Mouse (Mus musculus): ENCODE data around the gene Mtrf1. TPM values are rescaled to one million over a fixed set of nuclear protein-coding genes. Genes with fewer than 3 reads are reported as not detected.
"Not testable (repeated sequence)": the region's sequence is repeated elsewhere in the genome, so short reads cannot be mapped to it uniquely, and the experiment has no call there.

Mtrf1 gene
- total RNA-seq, 2 experiments from 2014 or later = 4.4 to 5.5 TPM

DNA sequence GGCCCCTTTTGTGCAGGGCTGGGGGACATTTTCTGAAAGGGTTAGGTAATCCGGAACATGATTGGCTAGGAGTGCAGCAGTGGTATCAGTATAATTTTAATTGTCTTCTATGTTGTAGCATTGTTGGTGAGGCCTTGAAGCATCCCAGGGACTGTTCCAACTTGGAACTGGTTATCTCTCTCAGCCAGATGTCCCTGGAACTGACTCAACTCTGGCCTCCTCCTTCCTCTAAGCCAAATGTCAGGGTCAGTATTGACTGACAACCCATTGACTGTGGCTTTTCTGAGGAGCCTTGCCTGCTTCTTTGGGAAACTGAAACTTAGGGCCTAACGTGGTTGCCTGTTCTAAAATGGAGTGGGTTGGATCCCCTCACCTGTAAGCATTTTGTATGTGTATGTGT, 43.1 kb downstream of the Mtrf1 start:
- intact Hi-C loops (cut with DNase I) = no loop called here
- DNase-seq (ENCODE audit: low spot score in 2 of 2) = no peak

DNA sequence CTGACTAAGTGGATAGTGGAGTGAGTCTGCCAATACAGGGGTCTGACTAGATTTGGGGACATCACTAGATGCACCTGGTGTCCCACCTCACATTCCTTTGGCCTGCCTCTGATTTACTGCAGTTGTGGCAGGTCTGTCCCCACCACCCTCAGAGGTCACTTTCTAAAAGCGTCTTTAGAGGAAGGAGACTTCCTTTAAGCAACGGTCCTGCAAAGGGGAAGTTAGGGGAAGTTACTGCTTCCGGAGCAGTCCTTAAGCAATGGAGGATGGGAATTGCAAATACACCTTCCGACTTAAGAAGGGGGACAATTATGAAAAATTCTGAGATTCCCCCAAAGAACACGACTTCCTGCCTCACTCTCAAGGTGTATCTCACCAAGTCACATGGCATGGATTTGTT, 43.9 kb downstream of the Mtrf1 start:
- no peak for DNase-seq (ENCODE audit: low spot score in 2 of 2)
- intact Hi-C loops (cut with DNase I) = no loop called here

DNA sequence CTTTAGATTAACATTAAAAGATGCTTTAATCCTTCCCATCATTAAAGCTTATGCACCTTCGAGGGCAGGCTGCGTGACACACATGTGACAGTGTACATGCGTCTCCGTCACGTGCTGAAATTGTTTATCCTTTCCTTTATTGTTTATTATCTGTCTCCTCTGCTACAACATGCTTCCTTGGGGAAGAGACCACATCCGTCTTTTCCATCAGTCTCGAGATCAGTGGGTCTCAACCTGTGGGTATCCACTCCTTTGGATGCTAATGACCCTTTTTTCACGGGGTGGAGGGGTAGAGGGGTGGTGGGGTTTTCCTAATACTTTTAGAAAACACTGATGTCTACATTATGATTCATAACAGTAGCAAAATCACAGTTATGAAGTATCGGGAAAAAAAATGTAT, 47.0 kb downstream of the Mtrf1 start:
- DNase-seq (ENCODE audit: low spot score in 2 of 2) = no peak

DNA sequence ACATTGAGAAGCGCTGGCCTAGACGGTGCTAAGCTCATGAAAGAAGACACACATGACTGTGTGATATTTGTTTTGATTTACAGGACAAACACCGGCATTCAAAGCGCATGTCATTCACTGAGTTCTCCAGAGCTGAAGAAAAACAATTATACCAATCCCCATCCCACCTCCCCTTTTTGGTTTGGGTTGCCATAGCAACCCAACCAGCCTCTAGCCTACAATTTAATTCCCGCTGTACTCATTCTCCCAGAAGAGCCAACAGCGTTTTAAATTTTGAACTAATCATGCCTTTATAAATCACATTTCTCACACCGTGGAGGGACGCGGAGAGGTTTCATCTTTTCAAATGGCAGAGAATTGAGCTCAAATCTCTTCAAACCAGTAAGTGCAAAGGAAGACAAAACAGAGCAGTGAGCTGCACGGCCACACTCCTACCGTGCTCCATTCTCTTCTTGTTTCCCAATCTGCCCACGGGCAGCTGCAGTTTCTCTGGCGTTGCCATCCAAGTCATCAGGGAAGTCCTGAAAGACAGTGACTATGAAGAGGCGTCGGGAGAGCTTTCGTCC, 47.6 kb downstream of the Mtrf1 start:
- DNase-seq (ENCODE audit: low spot score in 2 of 2) = peak; percentile 26 to 68
- intact Hi-C loops (cut with DNase I) = no loop called here

More for the DNA sequence above, 47.0 kb downstream of the Mtrf1 start:
- intact Hi-C loops (cut with DNase I) = no loop called here

DNA sequence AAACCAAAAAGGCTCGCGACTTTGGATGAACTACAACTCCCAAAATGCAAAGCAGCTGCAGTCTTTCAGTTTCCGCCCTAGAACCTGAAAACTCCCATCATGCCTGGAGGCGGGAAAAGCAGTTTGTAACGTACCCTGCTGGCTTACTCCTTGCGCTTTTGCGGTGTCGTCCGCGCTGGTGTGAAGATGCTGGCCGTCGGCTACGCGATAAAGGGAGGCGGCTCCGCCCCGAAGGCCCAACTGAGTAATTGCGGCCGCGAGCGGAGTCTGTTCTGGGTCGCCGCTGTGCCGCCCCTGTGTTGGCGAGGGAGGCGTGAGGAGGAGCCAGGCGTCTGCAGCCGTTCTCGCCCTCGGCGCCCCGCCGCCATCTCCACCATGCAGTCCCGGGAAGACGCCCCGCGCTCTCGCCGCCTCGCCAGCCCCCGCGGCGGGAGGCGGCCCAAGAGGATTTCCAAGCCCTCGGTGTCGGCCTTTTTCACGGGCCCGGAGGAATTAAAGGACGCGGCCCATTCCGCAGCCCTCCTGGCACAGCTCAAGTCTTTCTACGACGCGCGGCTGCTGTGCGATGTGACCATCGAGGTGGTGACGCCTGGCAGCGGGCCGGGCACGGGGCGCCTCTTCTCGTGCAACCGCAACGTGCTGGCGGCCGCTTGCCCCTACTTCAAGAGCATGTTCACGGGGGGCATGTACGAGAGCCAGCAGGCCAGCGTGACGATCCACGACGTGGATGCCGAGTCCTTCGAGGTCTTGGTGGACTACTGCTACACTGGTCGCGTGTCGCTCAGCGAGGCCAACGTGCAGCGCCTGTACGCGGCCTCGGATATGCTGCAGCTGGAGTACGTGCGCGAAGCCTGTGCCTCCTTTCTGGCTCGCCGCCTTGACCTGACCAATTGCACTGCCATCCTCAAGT, 54.4 kb downstream of the Mtrf1 start, which contains the start of gene Kbtbd6:
Gene Kbtbd6 (plus strand): TSS at position 155 of the 910 bp plus-strand sequence.
- intact Hi-C loops (cut with DNase I) = not testable (repeated sequence)

DNA sequence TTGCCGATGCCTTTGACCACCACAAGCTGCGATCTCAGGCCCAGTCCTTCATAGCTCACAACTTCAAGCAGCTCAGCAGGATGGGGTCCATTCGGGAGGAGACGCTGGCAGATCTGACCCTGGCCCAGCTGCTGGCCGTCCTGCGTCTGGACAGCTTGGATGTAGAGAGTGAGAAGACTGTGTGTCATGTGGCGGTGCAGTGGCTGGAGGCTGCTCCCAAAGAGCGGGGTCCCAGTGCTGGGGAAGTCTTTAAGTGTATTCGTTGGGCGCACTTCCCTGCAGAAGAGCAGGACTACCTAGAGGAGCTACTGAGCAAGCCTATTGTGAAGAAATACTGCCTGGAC, 55.0 kb downstream of the Mtrf1 start:
- intact Hi-C loops (cut with DNase I); DNase-seq (ENCODE audit: low spot score in 2 of 2): not testable (repeated sequence)

More for the DNA sequence above, 54.4 kb downstream of the Mtrf1 start, which contains the start of gene Kbtbd6:
- peak; percentile 81 to 83 for DNase-seq (ENCODE audit: low spot score in 2 of 2)

DNA sequence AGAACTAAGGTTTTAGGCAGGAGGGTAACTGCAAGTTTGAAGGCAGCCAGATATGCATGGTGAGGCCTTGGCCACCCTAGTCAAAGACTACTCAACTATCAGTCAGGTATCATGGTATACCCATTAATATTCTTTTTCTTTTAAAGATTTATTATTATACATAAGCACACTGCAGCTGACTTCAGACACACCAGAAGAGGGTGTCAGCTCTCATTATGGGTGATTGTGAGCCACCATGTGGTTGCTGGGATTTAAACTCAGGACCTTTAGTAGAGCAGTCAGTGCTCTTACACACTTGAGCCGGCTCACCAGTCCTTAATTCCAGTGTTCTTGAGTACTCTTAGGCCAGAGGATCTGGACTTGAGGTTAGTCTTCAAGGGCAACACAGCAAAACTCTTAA, 62.8 kb downstream of the Mtrf1 start:
- intact Hi-C loops (cut with DNase I) = no loop called here
- no peak for DNase-seq (ENCODE audit: low spot score in 2 of 2)

DNA sequence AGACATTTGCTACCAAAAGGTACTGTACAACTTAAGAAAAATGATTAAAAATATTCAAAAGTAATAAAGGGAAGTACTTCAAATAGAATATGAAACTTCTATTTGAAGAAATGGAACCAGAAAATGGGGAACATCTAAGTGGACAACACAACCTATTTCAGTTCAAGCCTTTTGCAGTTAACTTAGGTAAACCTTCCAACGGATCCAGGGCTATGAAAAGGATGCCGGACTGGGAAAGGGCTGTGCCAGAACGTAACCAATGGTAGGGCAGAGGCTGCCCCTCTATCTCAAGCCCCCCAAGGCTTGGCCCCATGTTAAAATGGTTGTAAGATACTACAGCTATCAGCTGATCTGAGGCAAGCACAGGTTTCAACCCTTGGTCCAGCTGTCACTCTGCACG, 63.4 kb downstream of the Mtrf1 start:
- intact Hi-C loops (cut with DNase I) = no loop called here
- DNase-seq (ENCODE audit: low spot score in 2 of 2) = no peak

DNA sequence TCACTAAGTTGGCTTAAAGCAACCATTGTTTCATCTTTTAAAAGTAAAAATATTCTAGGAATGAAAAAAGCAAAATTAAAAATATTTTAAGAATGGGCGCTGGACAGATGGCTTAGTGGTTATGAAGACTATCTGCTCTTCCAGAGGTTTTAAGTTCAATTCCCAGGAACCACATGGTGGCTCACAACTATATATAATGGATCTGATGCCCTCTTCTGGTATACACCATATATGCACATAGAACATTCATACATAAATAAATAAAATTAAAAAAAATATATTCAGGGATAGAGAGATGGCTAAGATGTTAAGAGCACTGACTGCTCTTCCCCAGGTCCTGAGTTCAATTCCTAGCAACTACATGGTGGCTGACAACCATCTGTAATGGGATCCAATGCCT, 68.1 kb downstream of the Mtrf1 start:
- intact Hi-C loops (cut with DNase I) = loop anchor here (5.0 kb wide), 1 partner anchor 73 kb away; the partner anchor contains the start of gene Naa16
- no peak for DNase-seq (ENCODE audit: low spot score in 2 of 2)

DNA sequence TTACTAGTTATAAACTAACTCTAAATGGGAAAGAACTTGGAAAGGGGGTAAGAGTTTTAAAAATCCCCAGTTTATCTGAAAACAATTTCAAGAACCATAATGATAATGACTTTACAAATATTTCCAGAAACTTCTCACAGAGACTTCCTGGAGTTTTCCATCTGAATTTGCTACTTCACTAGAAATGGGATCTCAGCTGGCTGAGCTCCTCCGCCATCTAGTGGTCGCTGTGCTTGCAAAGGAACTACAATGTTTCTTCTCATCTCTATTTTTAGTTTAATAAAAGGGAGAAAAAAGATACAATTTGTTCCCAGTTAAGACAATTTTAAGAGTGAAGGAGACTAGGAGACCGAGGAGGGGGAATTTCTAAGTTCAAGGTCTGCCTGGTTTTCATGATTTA, 70.0 kb downstream of the Mtrf1 start:
- DNase-seq (ENCODE audit: low spot score in 2 of 2) = peak; percentile 73 to 78
- intact Hi-C loops (cut with DNase I) = loop anchor here (5.0 kb wide), 1 partner anchor 75 kb away; the partner anchor contains the start of gene Naa16

Other genes starting within 250 kb of the Mtrf1 start
- gene Zfp957, start 150.4 kb upstream of the Mtrf1 start, total RNA-seq (2021) = not detected
- 10 to 100 TPM; 42.7 to 43.2 TPM for gene Rgcc, start 96.1 kb upstream of the Mtrf1 start, total RNA-seq (2021)
- 10 to 100 TPM; 11.8 to 14.1 TPM for gene Naa16, start 7.0 kb upstream of the Mtrf1 start, total RNA-seq (2021)
- gene Kbtbd7, start 28.7 kb downstream of the Mtrf1 start, total RNA-seq (2021) = 10 to 100 TPM; 38.9 to 40.8 TPM
- gene Kbtbd6, start 54.1 kb downstream of the Mtrf1 start, total RNA-seq (2021) = 1 to 10 TPM in 1 of 2 experiments, under 1 TPM in 1; 0.99 to 1.4 TPM
- gene Elf1, start 83.4 kb downstream of the Mtrf1 start, total RNA-seq (2021) = 1 to 10 TPM; 4.3 to 5.4 TPM
- 10 to 100 TPM; 40.9 to 44.9 TPM for gene Wbp4, start 83.7 kb downstream of the Mtrf1 start, total RNA-seq (2021)
- 10 to 100 TPM; 77.5 to 80.1 TPM for gene Sugt1, start 189.9 kb downstream of the Mtrf1 start, total RNA-seq (2021)

Data from left cerebral cortex, postnatal 14 days (tissue).